Comparison of ENCODE assay signal across 1 mouse cellular context in genomic region chr4:40735351-40735750, GRCm38 (mm10).
A peak's percentile ranks its signal among the peaks of the same experiment; 100 is the strongest.
TF ChIP-seq lines count a peak whose summit lies in the region.

No protein-coding gene starts in this region.

TF ChIP-seq in CH12.LX, 34 proteins besides CTCF, POLR2A, EP300 and RAD21:
- TF ChIP-seq POLR2AphosphoS2 (IDR thresholded peaks at IDR 0.05; ENCODE audit: low read depth, low read length) (0 out of 2 replicates have a peak, but pooled peaks have one; percentile 24), JUND (conservative IDR thresholded peaks at IDR 0.05; ENCODE audit: low read depth, low read length) (no peak)
TF ChIP-seq in CH12.LX: peak in this region for 1.
